In genomic region chr9:110965062-110965909, GRCm38 (mm10) we compare ENCODE assay signal across 24 mouse cellular contexts. TPM values are rescaled to one million over a fixed set of nuclear protein-coding genes. Genes with fewer than 3 reads are reported as not detected.
DNase-seq lines count a peak whose midpoint lies in the region; ATAC-seq and TF ChIP-seq lines count a peak whose summit lies in the region.
"Had no signal": no experiment of that assay in that cellular context is flagged by ENCODE, and none has a peak within 500 bp of the region (broad histone marks: within the 10 kb centered on the region; RNA-seq: fewer than 3 reads in every experiment).

No protein-coding gene starts in this region.

- dilution Hi-C loops in CH12.LX (cut with MboI; ENCODE audit: extremely low pct_ligation_motif_present, extremely low pct_unique_long_range_greater_than_20kb, low sequenced_read_pairs) = no loop called here

- H3K79me2 ChIP-seq in CH12.LX (replicated peaks; ENCODE audit: control insufficient read depth, extremely low read depth, insufficient read depth, poor library complexity, severe bottlenecking) = no peaks in the 10 kb centered on the region

- TF ChIP-seq CTCF in CH12.LX (conservative IDR thresholded peaks at IDR 0.05 in 1 of 2, IDR thresholded peaks at IDR 0.05 in 1 of 2; ENCODE audit: low read depth in 2 of 2, low read length in 2 of 2) = peak; percentile 49 to 84

- DNase-seq in liver, embryonic 13.5 days = peak; percentile 27
- DNase-seq in liver, embryonic 11.5 days (ENCODE audit: low spot score) = no peak
- DNase-seq in CH12.LX (ENCODE audit: extremely low read depth) (peak; percentile 98), ZHBTc4 (ENCODE audit: low read depth, low spot score) (peak; percentile 94)
- DNase-seq in testis, postnatal 10 days (ENCODE audit: low spot score) = peak; percentile 54
- DNase-seq in lung, adult 18-20 months = no peak
- no peak for DNase-seq in urinary bladder, postnatal 36 days (ENCODE audit: low spot score in 2 of 2)
- DNase-seq: cerebellum, postnatal 14 days; embryo, embryonic 11 days; gastrocnemius, postnatal 14 days; heart, postnatal 10 days; layer of hippocampus, postnatal 36 days had no signal

- TF ChIP-seq POLR2A in CH12.LX (IDR thresholded peaks at IDR 0.05; ENCODE audit: low read depth, low read length) = peak; percentile 64

- no peak overlapping the region for H3K4me3 ChIP-seq in liver, embryonic 13.5 days (replicated peaks)
- no peak overlapping the region for H3K4me3 ChIP-seq in liver, embryonic 11.5 days (ENCODE audit: low read depth, low read length)
- H3K4me3 ChIP-seq in CH12.LX (replicated peaks in 1 of 3; ENCODE audit: low read depth in 2 of 3, low read length in 2 of 3, poor library complexity in 1 of 3) = peak overlapping the region; percentile 49 to 55 (median 54)
- H3K4me3 ChIP-seq: hindbrain, embryonic 13.5 days; intestine, embryonic 15.5 days; lung, embryonic 15.5 days; neural tube, embryonic 12.5 days had no signal

- ATAC-seq in liver, embryonic 13.5 days (ENCODE audit: low read depth) = no peak
- no peak for ATAC-seq in liver, embryonic 11.5 days (replicated peaks; ENCODE audit: low FRiP score)
- ATAC-seq: intestine, embryonic 15.5 days had no signal

- no peak overlapping the region for H3K27ac ChIP-seq in liver, embryonic 13.5 days
- no peak overlapping the region for H3K27ac ChIP-seq in liver, embryonic 11.5 days (ENCODE audit: low read depth, low read length)
- H3K27ac ChIP-seq in CH12.LX (ENCODE audit: insufficient read depth, low read depth) = peak overlapping the region; percentile 93
- H3K27ac ChIP-seq: hindbrain, embryonic 13.5 days; intestine, embryonic 15.5 days; lung, embryonic 15.5 days; neural tube, embryonic 12.5 days; stomach, postnatal 0 days had no signal

- no peaks in the 10 kb centered on the region for H3K36me3 ChIP-seq in liver, embryonic 13.5 days
- no peaks in the 10 kb centered on the region for H3K36me3 ChIP-seq in liver, embryonic 11.5 days (ENCODE audit: control insufficient read depth, insufficient read depth, low read length)
- H3K36me3 ChIP-seq in CH12.LX (replicated peaks in 1 of 2; ENCODE audit: control insufficient read depth in 1 of 2, insufficient read depth in 1 of 2, low read length in 1 of 2) = peaks cover 0 to 11% of the 10 kb centered on the region in 2 experiments
- H3K36me3 ChIP-seq: hindbrain, embryonic 13.5 days; intestine, embryonic 15.5 days; lung, embryonic 15.5 days; neural tube, embryonic 12.5 days had no signal

- H3K4me1 ChIP-seq in liver, embryonic 13.5 days (replicated peaks) = no peaks in the 10 kb centered on the region
- H3K4me1 ChIP-seq in liver, embryonic 11.5 days (replicated peaks; ENCODE audit: control insufficient read depth, insufficient read depth, low read length) = no peaks in the 10 kb centered on the region
- H3K4me1 ChIP-seq in CH12.LX (ENCODE audit: control insufficient read depth in 1 of 2, insufficient read depth in 2 of 2) = peaks cover 0 to 9% of the 10 kb centered on the region in 2 experiments; a peak in 2 of 4 replicates
- H3K4me1 ChIP-seq: hindbrain, embryonic 13.5 days; intestine, embryonic 15.5 days; lung, embryonic 15.5 days; neural tube, embryonic 12.5 days had no signal

- H3K27me3 ChIP-seq in liver, embryonic 13.5 days = no peaks in the 10 kb centered on the region
- H3K27me3 ChIP-seq in liver, embryonic 11.5 days (replicated peaks; ENCODE audit: control insufficient read depth, insufficient read depth, low read length) = no peaks in the 10 kb centered on the region
- no peaks in the 10 kb centered on the region for H3K27me3 ChIP-seq in CH12.LX (replicated peaks)
- H3K27me3 ChIP-seq: hindbrain, embryonic 13.5 days; intestine, embryonic 15.5 days; lung, embryonic 15.5 days; neural tube, embryonic 12.5 days had no signal

- peak; percentile 17 for TF ChIP-seq RAD21 in CH12.LX (IDR thresholded peaks at IDR 0.05; ENCODE audit: low read depth, low read length)

- 0 out of 2 replicates have a peak, but pooled peaks have one; percentile 59 for TF ChIP-seq EP300 in CH12.LX (IDR thresholded peaks at IDR 0.05; ENCODE audit: low read length)

- in situ Hi-C loops in CH12.LX (cut with MboI; ENCODE audit: low pct_ligation_motif_present, low pct_unique_long_range_greater_than_20kb, low sequenced_read_pairs) = no loop called here

- no peak overlapping the region for H3K9ac ChIP-seq in liver, embryonic 13.5 days
- H3K9ac ChIP-seq in liver, embryonic 11.5 days (ENCODE audit: low read depth, low read length) = no peak overlapping the region
- H3K9ac ChIP-seq in CH12.LX (ENCODE audit: insufficient read depth, low read depth) = peak overlapping the region; percentile 69
- H3K9ac ChIP-seq: hindbrain, embryonic 13.5 days; intestine, embryonic 15.5 days; lung, embryonic 15.5 days; neural tube, embryonic 12.5 days had no signal

- H3K9me3 ChIP-seq in liver, embryonic 13.5 days (replicated peaks) = no peaks in the 10 kb centered on the region
- H3K9me3 ChIP-seq in liver, embryonic 11.5 days (ENCODE audit: control insufficient read depth, low read length) = no peaks in the 10 kb centered on the region
- no peaks in the 10 kb centered on the region for H3K9me3 ChIP-seq in CH12.LX (replicated peaks; ENCODE audit: low read length)
- H3K9me3 ChIP-seq: hindbrain, embryonic 13.5 days; intestine, embryonic 15.5 days; lung, embryonic 15.5 days; neural tube, embryonic 12.5 days had no signal

- no peak overlapping the region for H3K4me2 ChIP-seq in liver, embryonic 13.5 days
- no peak overlapping the region for H3K4me2 ChIP-seq in liver, embryonic 11.5 days
- H3K4me2 ChIP-seq in CH12.LX (ENCODE audit: insufficient read depth, low read depth, poor library complexity, severe bottlenecking) = peak overlapping the region; percentile 60
- H3K4me2 ChIP-seq: hindbrain, embryonic 13.5 days; intestine, embryonic 15.5 days; lung, embryonic 15.5 days; neural tube, embryonic 12.5 days had no signal

- WGBS in liver, embryonic 13.5 days (ENCODE audit: insufficient replicate concordance) = 74% methylated on average over 22 of the region's 22 CpGs
- WGBS in liver, embryonic 11.5 days = 87% methylated on average over 22 of the region's 22 CpGs

TF ChIP-seq in CH12.LX, 34 proteins besides CTCF, POLR2A, EP300 and RAD21 (continues in another document):
- peak; percentile 51 for TF ChIP-seq IRF4 (IDR thresholded peaks at IDR 0.05; ENCODE audit: low read depth, low read length)
- TF ChIP-seq BHLHE40 (IDR thresholded peaks at IDR 0.05; ENCODE audit: low read depth, low read length) = no peak; the same call in 1 of the 2 replicates
- no peak; the same call in 1 of the 2 replicates for TF ChIP-seq MAZ (IDR thresholded peaks at IDR 0.05; ENCODE audit: low read depth, low read length)
- TF ChIP-seq MAFK (IDR thresholded peaks at IDR 0.05; ENCODE audit: insufficient replicate concordance, low read length) = 0 out of 2 replicates have a peak, but pooled peaks have one; percentile 37
- TF ChIP-seq TBP (conservative IDR thresholded peaks at IDR 0.05; ENCODE audit: low read depth, low read length) = peak; percentile 76
- TF ChIP-seq ZC3H11A (IDR thresholded peaks at IDR 0.05; ENCODE audit: low read depth, low read length) = no peak
- TF ChIP-seq MAX (IDR thresholded peaks at IDR 0.05; ENCODE audit: low read length) = peak; percentile 96
- TF ChIP-seq RCOR1 (conservative IDR thresholded peaks at IDR 0.05; ENCODE audit: low read depth, low read length) = peak; percentile 65
- TF ChIP-seq ZNF384 (IDR thresholded peaks at IDR 0.05; ENCODE audit: low read depth, low read length) = no peak
- peak; percentile 59 for TF ChIP-seq TCF12 (IDR thresholded peaks at IDR 0.05; ENCODE audit: low read depth, low read length)
- TF ChIP-seq USF2 (conservative IDR thresholded peaks at IDR 0.05; ENCODE audit: low read depth, low read length) = peak; percentile 88
- TF ChIP-seq CHD1 (IDR thresholded peaks at IDR 0.05; ENCODE audit: low read depth, low read length) = no peak
- peak; percentile 84 for TF ChIP-seq HCFC1 (IDR thresholded peaks at IDR 0.05; ENCODE audit: low read depth, low read length)
- TF ChIP-seq NELFE (IDR thresholded peaks at IDR 0.05; ENCODE audit: low read depth, low read length) = peak; percentile 65
- TF ChIP-seq POLR2AphosphoS2 (IDR thresholded peaks at IDR 0.05; ENCODE audit: low read depth, low read length) = peak; percentile 65; the same call in 1 of the 2 replicates
- peak; percentile 91 for TF ChIP-seq ELF1 (IDR thresholded peaks at IDR 0.05; ENCODE audit: low read depth, low read length)

RNA-seq across cellular contexts. Expression of gene Lrrc2, which starts 13.9 kb away (rescaled TPM):
- 0.29 and 0.49 TPM in 2 replicates for polyA plus RNA-seq in liver, embryonic 13.5 days (2015; fragmentation: Nextera tagmentation; extraction: Ambion mirVana)
- polyA plus RNA-seq in liver, embryonic 11.5 days (2014; fragmentation: Nextera tagmentation; extraction: Ambion mirVana) = 0.14 and 0.60 TPM in 2 replicates
- total RNA-seq in CH12.LX (2012; rRNA removed) = 1.0 and 1.6 TPM in 2 replicates
- 3.6 and 3.8 TPM in 2 replicates for total RNA-seq in CH12.LX (2014; rRNA removed)
- polyA plus RNA-seq in CH12.LX (2012; ENCODE audit: insufficient read length, low read depth) = 1.5 and 1.6 TPM in 2 replicates
- polyA plus RNA-seq: liver, adult 2 months had no signal

RNA-seq across cellular contexts. Expression of gene Tdgf1, which starts 19.3 kb away (rescaled TPM):
- not detected in 2 replicates for polyA plus RNA-seq in liver, embryonic 13.5 days (2015; fragmentation: Nextera tagmentation; extraction: Ambion mirVana)
- polyA plus RNA-seq in liver, embryonic 11.5 days (2014; fragmentation: Nextera tagmentation; extraction: Ambion mirVana) = not detected in 2 replicates
- total RNA-seq in CH12.LX (2012; rRNA removed) (not detected in 2 replicates), CH12.LX (2014; rRNA removed) (not detected in 2 replicates)
- polyA plus RNA-seq in CH12.LX (2012; ENCODE audit: insufficient read length, low read depth) = not detected in 2 replicates
- total RNA-seq: gastrocnemius, postnatal 14 days; heart, postnatal 10 days; liver, adult 2 months; midbrain, postnatal 0 days had no signal
- polyA plus RNA-seq: forebrain, embryonic 11.5 days; intestine, embryonic 15.5 days; kidney, embryonic 14.5 days; large intestine, adult 2 months; liver, adult 2 months; lung, embryonic 15.5 days; midbrain, postnatal 0 days; neural tube, embryonic 12.5 days; stomach, postnatal 0 days had no signal

RNA-seq across cellular contexts. Expression of gene Rtp3, which starts 25.1 kb away (rescaled TPM):
- 7.1 and 12.1 TPM in 2 replicates for polyA plus RNA-seq in liver, embryonic 13.5 days (2015; fragmentation: Nextera tagmentation; extraction: Ambion mirVana)
- 11.1 and 12.5 TPM in 2 replicates for polyA plus RNA-seq in liver, embryonic 11.5 days (2014; fragmentation: Nextera tagmentation; extraction: Ambion mirVana)
- total RNA-seq in CH12.LX (2012; rRNA removed) (not detected in 2 replicates), CH12.LX (2014; rRNA removed) (not detected in 2 replicates)
- polyA plus RNA-seq in CH12.LX (2012; ENCODE audit: insufficient read length, low read depth) = not detected in 2 replicates
- total RNA-seq: midbrain, postnatal 0 days had no signal
- polyA plus RNA-seq: forebrain, embryonic 11.5 days; hindbrain, embryonic 13.5 days; midbrain, postnatal 0 days; neural tube, embryonic 12.5 days; stomach, postnatal 0 days had no signal

RNA-seq across cellular contexts. Expression of gene Fam240a, which starts 48.6 kb away (rescaled TPM):
- not detected in 2 replicates for polyA plus RNA-seq in liver, embryonic 13.5 days (2015; fragmentation: Nextera tagmentation; extraction: Ambion mirVana)
- polyA plus RNA-seq in liver, embryonic 11.5 days (2014; fragmentation: Nextera tagmentation; extraction: Ambion mirVana) = not detected in 2 replicates
- not detected in 2 replicates for total RNA-seq in CH12.LX (2012; rRNA removed)
- total RNA-seq in CH12.LX (2014; rRNA removed) = not detected in 2 replicates
- polyA plus RNA-seq in CH12.LX (2012; ENCODE audit: insufficient read length, low read depth) = not detected in 2 replicates
- total RNA-seq: adrenal gland, postnatal 4 days; heart, postnatal 10 days; layer of hippocampus, postnatal 36 days; left cerebral cortex, postnatal 36 days; liver, adult 2 months; midbrain, postnatal 0 days had no signal
- polyA plus RNA-seq: forebrain, embryonic 11.5 days; hindbrain, embryonic 13.5 days; intestine, embryonic 15.5 days; kidney, embryonic 14.5 days; large intestine, adult 2 months; liver, adult 2 months; lung, embryonic 15.5 days; midbrain, postnatal 0 days; neural tube, embryonic 12.5 days; stomach, postnatal 0 days had no signal

RNA-seq across cellular contexts. Expression of gene Ltf, which starts 53.8 kb away (rescaled TPM):
- 17.7 and 18.7 TPM in 2 replicates for polyA plus RNA-seq in liver, embryonic 13.5 days (2015; fragmentation: Nextera tagmentation; extraction: Ambion mirVana)
- polyA plus RNA-seq in liver, embryonic 11.5 days (2014; fragmentation: Nextera tagmentation; extraction: Ambion mirVana) = 7.2 and 8.8 TPM in 2 replicates
- total RNA-seq in CH12.LX (2012; rRNA removed) (0.04 TPM in 1 of 2 replicates, not detected in the other), CH12.LX (2014; rRNA removed) (0.08 and 0.31 TPM in 2 replicates)
- polyA plus RNA-seq in CH12.LX (2012; ENCODE audit: insufficient read length, low read depth) = 0.50 TPM in 1 of 2 replicates, not detected in the other

Comparison
In these comparisons a context has a peak if more than half of its experiments do, and no peak if none do; other contexts are left out.
1. DNase-seq: peak in liver, embryonic 13.5 days (single experiment), CH12.LX (single experiment), ZHBTc4 (single experiment) and testis, postnatal 10 days (single experiment); none in liver, embryonic 11.5 days (single experiment), lung, adult 18-20 months (0 of 2) and urinary bladder, postnatal 36 days (0 of 2).
2. H3K4me3 ChIP-seq: peak in CH12.LX (3 of 3); none in liver, embryonic 13.5 days (single experiment) and liver, embryonic 11.5 days (single experiment).